Mouse (Mus musculus): ENCODE results near the gene Gm10181.
"Not testable (repeated sequence)": the region's sequence is repeated elsewhere in the genome, so short reads cannot be mapped to it uniquely, and the experiment has no call there.

The Gm10181 gene

DNA sequence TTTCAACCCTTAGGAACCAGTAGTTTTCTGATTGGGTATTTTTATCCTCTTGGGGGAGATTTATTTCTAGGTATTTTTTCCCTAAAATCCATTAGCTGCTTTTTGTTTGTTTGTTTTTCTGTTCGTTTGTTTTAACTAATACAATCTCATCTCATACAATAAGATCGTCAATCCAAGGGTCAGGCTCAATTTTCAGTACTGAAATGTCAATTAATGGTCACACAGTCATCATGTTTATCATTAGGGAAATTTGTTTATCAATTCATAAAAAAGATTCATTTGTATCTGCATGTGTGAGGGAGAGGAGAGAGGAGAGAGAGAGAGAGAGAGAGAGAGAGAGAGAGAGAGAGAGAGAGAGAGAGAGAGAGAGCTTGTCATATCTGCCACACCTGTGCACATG is at the start of gene Gm10181:
Gene Gm10181 (plus strand): TSS at position 301 of the 400 bp plus-strand sequence.
- DNase-seq (ENCODE audit: low spot score in 2 of 2) = no peak

DNA sequence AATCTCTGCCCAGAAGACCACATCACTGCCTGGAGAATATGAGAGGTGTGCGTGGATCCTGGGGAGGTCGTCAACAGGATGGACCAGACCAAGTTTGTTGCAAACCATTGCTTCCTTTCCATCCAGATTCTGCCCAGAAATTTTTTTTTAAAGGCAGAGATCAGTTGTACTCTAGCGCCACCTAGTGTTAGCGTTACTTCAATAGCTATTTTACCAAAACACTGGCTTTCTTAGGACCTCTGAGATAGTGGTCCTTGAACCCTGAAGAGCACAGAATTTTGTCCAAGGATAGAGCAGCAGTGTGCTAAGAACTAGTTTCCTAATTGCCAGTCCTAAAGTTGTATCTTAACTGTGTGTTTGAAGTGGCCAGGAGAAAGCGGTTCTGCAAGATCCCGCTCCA is 47.6 kb upstream of the Gm10181 start:
- no peak for DNase-seq (ENCODE audit: low spot score in 2 of 2)

DNA sequence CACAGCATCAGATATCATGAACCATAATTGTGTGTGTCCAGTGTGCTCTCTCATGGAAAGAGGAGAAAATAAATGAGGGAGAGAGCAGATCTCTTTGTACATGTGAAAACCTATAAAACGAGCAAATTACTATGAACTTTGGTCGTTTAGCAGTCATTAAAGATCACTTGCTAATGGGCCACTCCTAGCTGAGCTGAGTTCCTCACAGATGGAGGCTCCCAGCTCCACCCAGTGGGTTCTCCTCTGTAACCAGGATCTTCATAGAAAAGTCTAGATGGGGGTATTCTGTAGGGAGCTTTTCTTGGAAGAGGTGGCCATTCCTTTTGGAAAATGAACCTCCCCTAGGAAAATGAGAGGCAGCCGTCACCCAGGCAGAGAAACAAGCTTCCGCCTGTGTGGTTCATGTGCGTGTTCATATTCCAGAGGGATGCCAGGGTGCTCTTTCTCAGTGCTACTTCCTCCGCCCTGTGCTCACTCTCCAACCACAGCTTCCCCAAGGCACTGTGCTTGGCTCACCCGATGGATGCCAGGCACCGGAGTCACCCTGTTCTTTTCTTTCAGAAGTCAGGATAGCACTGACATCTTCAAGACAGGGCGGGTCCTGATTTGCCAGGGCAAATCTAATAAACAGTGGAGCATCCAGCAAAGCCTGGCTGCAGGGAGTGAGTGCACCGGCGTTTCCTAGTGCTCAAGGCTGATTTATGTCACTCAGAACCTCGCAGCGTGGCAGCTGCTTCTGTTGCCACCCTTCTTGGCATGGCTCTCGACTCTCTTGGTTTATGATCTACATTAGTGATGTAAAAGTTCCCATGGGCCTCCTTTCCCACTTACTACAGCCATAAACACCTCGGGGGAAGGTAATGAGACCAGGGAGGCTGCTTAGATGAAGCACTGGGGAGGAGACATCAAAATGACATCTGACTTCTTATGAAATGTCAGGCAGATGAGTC is 46.8 kb upstream of the Gm10181 start:
- no peak for DNase-seq (ENCODE audit: low spot score in 2 of 2)

DNA sequence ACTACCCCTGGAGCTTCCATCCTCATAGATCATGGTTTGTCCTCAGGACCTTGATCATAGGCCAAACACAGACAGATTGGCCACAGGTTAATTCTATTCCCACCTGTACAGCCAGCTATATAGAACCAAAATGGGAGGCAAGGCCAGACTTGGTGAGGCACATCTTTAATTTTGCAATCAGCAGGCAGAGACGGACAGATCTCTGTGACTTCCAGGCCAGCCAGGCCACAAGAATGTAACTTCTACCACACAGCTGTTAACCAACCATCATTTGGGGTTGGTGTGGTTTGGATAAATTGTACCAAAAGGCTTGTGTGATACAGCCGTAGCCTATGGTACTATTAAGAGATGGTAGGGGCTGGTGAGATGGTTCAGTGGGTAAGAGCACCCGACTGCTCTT is 44.9 kb upstream of the Gm10181 start:
- no peak for DNase-seq (ENCODE audit: low spot score in 2 of 2)

DNA sequence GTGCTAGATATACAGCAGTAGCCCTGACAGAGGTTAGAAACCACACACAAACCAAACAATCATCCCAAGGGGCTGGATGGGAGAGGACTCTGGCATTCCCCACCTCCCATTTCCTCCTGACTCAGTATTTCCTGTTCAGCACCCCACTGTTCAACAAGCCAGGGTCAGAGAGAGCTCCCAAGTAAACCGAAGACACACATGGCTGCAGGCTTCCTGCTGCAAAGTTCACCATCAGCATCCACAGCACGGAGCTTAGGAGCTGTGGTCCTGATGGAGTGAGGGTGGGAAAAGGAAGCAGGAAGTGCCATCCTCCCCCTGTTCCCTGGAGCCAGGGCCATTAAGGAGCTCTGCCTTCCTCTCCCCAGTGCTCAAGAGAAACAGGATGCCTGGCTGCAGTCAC is 40.9 kb upstream of the Gm10181 start:
- DNase-seq (ENCODE audit: low spot score in 2 of 2) = no peak

DNA sequence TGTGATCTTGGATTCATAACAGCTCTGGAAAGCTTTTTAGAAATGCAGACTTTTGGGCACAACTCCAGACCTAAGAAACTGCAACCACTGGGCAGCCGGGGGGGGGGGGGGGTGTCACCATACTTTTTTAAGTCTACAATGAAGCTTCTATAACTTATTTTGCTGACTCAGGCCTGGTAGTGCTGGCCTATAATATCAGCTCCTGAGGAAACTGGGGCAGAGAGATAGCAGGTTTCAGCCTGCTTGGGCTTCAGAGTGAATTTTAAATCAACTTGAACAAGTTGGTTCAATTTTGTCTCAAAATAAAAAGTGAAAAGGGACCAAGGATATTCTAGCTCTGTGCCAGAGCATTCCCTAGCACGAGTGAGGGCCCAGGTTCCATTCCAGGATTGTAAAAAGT is 40.3 kb upstream of the Gm10181 start:
- DNase-seq (ENCODE audit: low spot score in 2 of 2) = no peak

DNA sequence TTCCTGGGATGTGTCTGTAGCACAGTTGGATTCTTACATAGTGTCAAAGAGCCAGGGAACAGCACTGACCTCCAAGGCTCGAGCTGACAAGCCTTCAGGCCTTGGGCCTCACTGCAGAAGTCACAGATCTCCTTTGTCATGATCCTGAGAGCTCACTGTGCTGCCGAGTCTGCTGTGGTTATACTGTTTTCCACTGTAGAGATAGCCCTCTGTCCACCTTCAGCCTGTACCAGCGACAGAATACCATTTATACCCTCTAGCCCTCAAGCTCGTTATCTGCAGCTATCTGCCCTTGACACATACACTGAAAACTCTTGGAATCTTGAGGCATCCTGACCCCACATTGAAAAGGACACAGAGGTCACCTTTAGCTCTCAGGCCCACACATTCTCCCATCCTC is 37.3 kb upstream of the Gm10181 start:
- no peak for DNase-seq (ENCODE audit: low spot score in 2 of 2)

DNA sequence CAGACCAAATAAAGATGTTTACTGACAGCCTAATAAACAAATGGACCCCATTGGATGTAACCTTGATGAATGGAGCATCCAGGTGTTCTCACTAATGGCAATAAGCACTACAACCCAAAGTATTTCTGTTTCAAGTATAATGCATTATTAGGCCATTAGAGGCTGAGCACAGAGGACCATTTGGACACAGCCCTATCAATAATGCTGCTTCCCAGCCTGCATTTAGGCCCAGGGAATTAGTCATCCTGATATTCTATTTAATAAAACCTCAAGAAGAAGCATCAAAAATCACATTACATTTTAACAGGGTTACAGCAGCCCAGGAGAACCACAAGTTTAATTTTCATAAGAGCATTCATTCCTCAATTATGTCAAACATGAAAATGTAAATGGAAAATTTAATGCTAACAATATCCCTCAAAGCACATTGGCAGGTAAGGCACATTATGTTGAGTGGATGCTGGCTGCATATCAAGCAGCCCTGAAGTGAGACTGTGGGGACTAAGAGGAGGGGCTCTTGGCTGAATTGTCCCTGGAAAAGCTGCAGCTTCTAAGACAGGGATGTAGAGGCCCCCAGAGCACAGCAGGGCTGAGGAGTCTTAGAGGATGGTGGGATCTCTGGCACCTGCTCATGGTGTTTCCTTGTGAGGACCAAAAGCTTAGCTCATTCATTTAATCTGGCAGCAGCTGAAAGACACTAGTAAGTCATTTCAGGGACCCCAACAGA is 33.4 kb upstream of the Gm10181 start:
- DNase-seq (ENCODE audit: low spot score in 2 of 2) = no peak

DNA sequence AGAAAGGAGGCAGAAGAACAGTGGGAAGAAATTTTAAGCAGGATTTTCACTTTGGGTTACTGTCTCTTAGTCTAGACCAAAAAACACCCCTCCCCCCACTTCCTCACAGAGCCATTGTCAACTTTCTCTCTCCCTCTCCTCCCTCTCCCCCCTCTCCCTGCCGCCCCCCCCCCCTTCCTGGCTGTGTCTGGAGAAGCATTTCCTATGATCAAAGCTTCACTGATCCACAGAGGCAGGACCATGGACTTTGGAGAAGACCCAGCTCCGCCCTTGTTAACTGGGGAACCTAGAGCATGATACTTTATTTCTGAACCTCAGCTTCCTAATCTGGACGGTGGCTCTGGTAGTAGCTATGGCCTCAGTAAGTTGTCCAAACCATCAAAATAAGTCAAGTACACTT is 30.5 kb upstream of the Gm10181 start:
- DNase-seq (ENCODE audit: low spot score in 2 of 2) = no peak

DNA sequence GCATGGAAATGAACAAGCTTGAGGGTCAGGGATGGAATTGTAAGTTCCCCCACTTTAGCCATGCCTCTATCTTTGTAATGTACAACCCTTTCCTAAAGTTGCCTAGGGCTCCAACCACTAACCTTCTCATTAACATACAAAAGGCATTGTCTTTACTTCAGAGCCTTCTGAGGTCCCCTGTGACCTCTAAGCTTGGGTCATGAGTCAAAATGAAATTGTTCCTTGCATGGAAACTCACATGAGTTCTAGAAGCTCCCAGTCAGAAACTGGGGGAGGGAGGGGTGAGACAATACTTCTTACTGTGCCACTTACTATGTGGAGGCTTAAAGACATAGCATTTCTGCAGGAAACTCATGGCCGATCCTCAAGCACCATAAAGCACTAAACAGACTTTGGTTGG is 16.6 kb upstream of the Gm10181 start:
- DNase-seq (ENCODE audit: low spot score in 2 of 2) = no peak

DNA sequence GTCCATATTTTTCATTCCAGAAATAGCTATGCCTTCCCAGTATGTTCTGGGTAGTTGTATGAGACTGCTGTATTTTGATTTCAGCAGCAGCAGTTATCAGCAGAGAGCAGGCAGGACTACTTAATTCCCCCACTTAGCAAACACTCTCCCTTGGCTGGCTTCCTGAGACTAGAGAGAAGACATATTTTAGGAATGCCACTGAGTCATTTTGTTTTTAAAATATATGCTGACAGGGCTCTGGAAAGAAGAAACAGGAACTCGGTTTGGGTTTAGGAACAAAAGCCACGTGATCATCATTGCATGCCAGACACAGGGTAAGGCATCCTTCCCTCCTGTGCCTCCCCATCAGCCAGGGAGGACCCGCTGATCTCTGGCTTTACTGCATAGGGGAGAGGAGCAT is 13.2 kb upstream of the Gm10181 start:
- no peak for DNase-seq (ENCODE audit: low spot score in 2 of 2)

DNA sequence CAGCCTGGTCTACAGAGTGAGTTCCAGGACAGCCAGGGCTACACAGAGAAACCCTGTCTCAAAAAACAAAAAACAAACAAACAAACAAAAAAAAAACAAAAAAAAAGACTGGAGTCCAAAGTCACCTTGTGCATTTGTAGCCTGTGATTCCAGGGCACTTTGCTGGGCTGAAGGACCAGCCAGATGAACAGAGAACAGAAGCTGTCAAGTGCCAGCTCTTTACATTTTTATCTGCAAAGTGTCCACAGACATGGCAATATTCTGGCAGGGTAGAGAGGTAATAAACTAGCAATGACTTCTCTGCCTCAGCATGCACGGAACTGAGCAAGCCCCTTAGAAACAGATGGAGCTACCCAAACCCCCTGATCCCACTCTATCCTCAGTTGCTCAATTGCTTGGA is 12.7 kb upstream of the Gm10181 start:
- no peak for DNase-seq (ENCODE audit: low spot score in 2 of 2)

DNA sequence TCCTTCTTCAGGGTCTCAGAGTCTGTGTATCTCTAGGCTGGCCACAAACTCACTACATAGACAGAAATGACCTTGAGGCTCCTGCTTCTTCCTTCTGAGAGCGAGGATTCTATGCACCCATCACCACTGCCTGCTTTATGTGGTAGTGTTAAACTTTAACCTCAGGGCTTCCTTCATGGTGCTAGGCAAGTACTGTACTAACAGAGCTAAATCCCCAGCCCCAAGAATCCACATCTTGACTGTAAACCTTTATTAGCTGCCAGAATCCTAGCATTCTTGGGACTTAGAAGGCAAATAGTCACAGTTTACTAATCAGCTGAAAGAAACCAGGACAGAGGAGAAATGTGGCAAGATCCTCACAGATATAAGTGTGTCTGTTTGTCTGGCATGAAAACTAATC is 1.6 kb downstream of the Gm10181 start:
- no peak for DNase-seq (ENCODE audit: low spot score in 2 of 2)

DNA sequence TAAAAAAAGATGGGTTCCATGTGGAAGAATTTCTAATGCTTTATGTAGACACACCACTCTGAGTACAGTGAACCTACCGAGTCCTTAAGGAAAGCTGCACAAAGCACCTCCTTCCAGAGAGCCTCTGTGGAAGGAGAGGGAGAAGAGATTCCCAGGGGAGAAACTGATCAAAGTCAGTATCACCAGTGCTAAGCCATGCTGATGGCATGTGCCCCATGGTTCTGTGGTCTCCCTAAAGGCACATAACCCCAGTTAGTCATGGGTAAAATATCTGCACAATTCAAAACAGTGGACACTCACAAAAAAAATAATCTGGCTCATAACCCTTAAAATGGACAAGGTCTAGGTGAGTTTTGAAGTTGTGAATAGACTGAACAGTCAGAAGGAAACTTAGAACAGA is 13.7 kb downstream of the Gm10181 start:
- no peak for DNase-seq (ENCODE audit: low spot score in 2 of 2)

DNA sequence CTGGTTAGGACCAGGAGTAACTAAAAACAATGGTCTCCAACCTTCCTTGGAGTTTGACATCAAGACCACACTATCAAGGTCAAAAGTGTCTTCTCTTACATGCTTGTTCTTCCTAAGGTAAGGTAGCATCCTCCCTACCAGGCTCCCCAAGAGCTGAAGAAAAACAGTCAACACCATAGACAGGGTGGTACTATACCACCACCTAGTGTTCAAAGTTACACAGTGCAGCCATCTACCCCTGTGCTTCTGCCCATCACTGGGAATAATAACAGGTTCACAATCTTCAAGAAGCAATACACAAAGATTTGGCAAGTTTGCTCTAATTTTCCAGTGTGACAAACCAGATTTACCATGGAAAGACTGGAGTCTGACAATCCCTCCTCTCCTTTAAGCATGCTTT is 15.4 kb downstream of the Gm10181 start:
- peak in 1 of 2 experiments; percentile 15 for DNase-seq (ENCODE audit: low spot score in 2 of 2)

DNA sequence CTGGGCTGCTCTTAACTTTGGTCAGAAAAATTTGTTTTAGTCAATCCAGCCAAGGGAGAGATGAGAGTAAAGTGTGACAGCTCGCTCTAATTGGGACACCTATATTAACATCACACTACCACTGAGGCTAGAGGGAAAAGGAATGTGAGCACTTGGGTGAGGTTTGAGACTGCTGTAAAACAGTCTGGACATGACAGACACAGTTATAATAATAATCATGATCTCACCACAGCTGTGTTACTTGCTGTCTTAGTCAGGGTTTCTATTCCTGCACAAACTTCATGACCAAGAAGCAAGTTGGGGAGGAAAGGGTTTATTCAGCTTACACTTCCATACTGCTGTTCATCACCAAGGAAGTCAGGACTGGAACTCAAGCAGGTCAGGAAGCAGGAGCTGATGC is 34.4 kb downstream of the Gm10181 start:
- not testable (repeated sequence) for DNase-seq (ENCODE audit: low spot score in 2 of 2)

DNA sequence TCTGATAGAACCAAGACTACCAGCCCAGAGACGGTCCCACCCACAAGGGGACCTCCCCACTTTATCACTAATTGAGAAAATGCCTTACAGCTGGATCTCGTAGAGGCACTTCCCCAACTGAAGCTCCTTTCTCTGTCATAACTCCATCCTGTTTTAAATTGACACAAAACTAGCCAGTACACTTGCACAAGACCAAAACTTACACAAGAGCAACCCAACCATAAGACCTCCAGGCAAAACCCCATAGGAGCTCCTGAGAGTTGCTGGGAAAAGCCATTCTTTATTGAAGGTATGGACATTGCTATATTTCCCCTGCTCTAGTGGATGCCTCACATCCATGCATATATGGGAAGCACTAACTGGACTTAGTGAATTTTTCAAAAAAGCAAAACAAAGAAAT is 34.8 kb downstream of the Gm10181 start:
- DNase-seq (ENCODE audit: low spot score in 2 of 2) = no peak

DNA sequence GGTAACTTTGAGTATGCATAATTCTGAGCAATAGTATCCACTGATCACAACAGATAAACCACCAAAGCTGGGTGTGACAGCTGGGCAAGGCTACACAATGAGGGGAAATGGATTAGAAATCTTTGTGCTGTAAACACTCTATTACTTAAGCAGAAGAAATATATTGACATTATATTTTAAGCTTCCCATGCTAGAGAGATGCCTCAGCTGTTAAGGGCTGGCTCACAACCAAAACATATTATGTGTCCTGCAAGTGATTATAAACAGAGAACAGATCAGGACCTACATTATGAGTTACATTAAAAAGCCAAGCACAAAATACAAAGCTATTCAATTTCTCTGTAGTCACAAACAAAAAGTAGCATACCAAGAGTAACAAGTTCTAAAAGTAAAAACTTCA is 43.0 kb downstream of the Gm10181 start:
- DNase-seq (ENCODE audit: low spot score in 2 of 2) = no peak

DNA sequence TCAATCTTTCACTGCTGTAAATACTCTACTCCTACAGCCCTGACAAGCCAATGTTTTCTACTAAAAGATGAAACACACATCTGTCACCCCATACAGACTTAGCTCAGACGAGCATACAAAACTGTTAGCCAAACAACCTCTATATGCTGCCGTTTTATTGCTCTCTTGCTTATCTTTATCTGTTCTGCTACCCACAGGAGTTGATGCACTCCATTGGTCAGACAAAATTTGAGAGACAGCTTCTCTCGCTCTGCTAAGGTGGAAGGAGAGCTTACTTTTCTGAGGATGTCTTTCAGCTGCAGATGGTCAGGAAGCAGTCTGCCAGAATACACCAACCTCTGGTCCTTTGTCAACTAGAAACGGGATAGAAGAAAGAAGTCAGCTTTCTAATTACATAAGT is 43.7 kb downstream of the Gm10181 start:
- DNase-seq (ENCODE audit: low spot score in 2 of 2) = no peak

DNA sequence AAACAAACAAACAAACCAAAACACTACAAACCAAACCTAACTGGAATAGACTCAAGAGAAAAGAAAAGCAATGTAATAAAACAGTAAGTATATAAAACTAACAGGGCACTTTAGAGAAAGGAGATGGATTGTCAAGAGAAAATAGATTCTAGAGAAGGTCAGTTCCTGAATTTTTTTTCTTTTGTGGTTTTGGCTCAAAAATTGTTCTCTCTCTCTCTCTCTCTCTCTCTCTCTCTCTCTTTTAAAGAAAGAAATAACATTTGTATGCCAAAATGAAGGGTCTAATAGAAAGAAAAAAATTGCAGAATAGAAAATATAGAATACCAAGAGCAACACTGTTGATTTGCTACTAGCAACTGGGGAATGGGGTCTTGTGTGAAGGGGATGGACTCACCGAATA is 49.7 kb downstream of the Gm10181 start:
- DNase-seq (ENCODE audit: low spot score in 2 of 2) = no peak
